Mouse (Mus musculus) hindbrain, embryonic 16.5 days (tissue): ENCODE data around the gene Rusc1. TPM values are rescaled to one million over a fixed set of nuclear protein-coding genes. Genes with fewer than 3 reads are reported as not detected.

ENCODE experiments used
- ATAC-seq: fragments of 200-750 bp; cut with Nextera tagmentation; 2 replicates; pipeline ENCODE4 v1.8.0; 2017; ENCODE audit warnings: moderate TSS enrichment, moderate library complexity
- H3K27ac ChIP-seq: fragments of 300-500 bp; sonication (generic); 2 replicates; pipeline ENCODE4 v1.5.1; 2014; ENCODE audit warnings: low read depth, mild to moderate bottlenecking, control low read depth, low read length, moderate library complexity
- H3K27me3 ChIP-seq: fragments of 300-500 bp; sonication (generic); replicated peaks from 2 replicates; pipeline ENCODE4 v1.6.1; 2014; ENCODE audit warnings: low read length; ENCODE audit not compliant: control insufficient read depth, insufficient read depth
- H3K36me3 ChIP-seq: fragments of 300-500 bp; sonication (generic); 2 replicates; pipeline ENCODE4 v1.6.1; 2014; ENCODE audit warnings: mild to moderate bottlenecking, low read length, moderate library complexity, mixed read lengths; ENCODE audit not compliant: control insufficient read depth, insufficient read depth
- H3K4me1 ChIP-seq: fragments of 300-500 bp; sonication (generic); 2 replicates; pipeline ENCODE4 v1.6.1; 2014; ENCODE audit warnings: low read depth, low read length; ENCODE audit not compliant: control insufficient read depth, insufficient read depth
- H3K4me2 ChIP-seq: fragments of 300-500 bp; sonication (generic); 2 replicates; pipeline ENCODE4 v1.6.1; 2014; ENCODE audit warnings: mild to moderate bottlenecking, low read length, control low read depth, moderate library complexity
- H3K4me3 ChIP-seq: fragments of 300-500 bp; sonication (generic); 2 replicates; pipeline ENCODE4 v1.5.1; 2014; ENCODE audit warnings: mild to moderate bottlenecking, low read length, control low read depth, moderate library complexity
- H3K9ac ChIP-seq: fragments of 300-500 bp; sonication (generic); 2 replicates; pipeline ENCODE4 v1.6.1; 2014; ENCODE audit warnings: low read depth, mild to moderate bottlenecking, control low read depth, low read length, moderate library complexity
- H3K9me3 ChIP-seq: fragments of 300-500 bp; sonication (generic); 2 replicates; pipeline ENCODE4 v1.6.1; 2014; ENCODE audit warnings: mild to moderate bottlenecking, low read length, moderate library complexity; ENCODE audit not compliant: control insufficient read depth
- WGBS: fragments of 180-500 bp; shearing (Covaris S2); extraction: QIAGEN DNeasy Blood & Tissue Kit; methylation state at CpG from one replicate; pipeline ENCODE4 v1.1.7; 2014; 5-methylcytosine and 5-hydroxymethylcytosine counted together
- polyA plus RNA-seq: library from polyadenylated mRNA; unstranded; fragments of >200 nt; fragmentation: Nextera tagmentation; extraction: Ambion mirVana; gene quantifications from 2 replicates; pipeline ENCODE4 v1.2.1, GENCODE M21; 2015

Gene Rusc1
- polyA plus RNA-seq, 1 experiment from 2014 or later = 101 TPM

DNA sequence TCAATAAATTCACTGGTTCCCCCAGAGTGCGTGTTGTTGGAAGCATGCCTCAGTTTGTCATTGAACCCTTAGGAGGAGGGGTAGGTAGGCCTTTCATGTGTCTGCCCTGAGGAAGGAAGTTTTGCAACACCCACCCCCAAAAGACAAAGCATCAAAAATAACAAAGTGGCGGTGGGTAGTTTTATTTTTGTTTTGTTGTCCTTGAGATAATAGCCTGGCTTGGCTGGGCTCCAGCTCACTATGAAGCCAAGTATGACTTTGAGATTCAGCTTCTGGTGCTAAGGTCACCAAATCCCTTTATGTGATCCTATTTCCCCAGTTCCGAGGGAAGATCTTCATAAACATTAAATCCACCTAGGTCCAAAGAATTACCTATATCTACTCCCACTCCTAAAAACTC, 31.1 kb upstream of the Rusc1 start:
- Histone ChIP-seq H3K9ac (no peak overlapping the region), H3K4me3 (no peak overlapping the region), H3K36me3 (no peaks in the 10 kb centered on the region), H3K9me3 (no peaks in the 10 kb centered on the region), H3K4me1 (no peaks in the 10 kb centered on the region), H3K27me3 (no peaks in the 10 kb centered on the region), H3K27ac (no peak overlapping the region), H3K4me2 (no peak overlapping the region)
- no peak for ATAC-seq
- 73% methylated on average over 3 of the region's 3 CpGs for WGBS

DNA sequence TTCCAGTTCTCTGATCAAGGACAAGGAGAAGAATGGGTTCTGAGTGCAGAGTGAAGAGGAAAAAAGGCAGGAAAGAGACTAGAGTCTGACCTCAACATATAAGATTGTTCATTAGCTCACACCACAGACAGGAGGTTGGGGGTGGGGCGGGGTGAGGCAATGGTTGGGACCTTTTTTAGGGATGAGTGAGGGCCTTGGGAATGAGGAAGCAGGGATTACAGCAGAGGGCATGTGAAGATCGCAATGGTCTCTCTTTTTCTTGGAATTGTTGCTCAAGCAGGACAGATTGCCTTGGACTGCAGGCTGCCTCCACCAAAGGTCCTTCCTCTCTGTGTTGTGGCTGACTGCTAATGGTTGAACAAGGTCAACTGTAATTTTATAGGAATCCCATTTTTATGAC, 30.2 kb upstream of the Rusc1 start:
- no peaks in the 10 kb centered on the region for H3K36me3 ChIP-seq
- no peaks in the 10 kb centered on the region for H3K9me3 ChIP-seq
- no peak overlapping the region for H3K4me2 ChIP-seq
- no peak overlapping the region for H3K27ac ChIP-seq
- no peak overlapping the region for H3K4me3 ChIP-seq
- no peak for ATAC-seq
- no peak overlapping the region for H3K9ac ChIP-seq
- H3K4me1 ChIP-seq = no peaks in the 10 kb centered on the region
- no peaks in the 10 kb centered on the region for H3K27me3 ChIP-seq
- WGBS = 85% methylated on average over 2 of the region's 2 CpGs

DNA sequence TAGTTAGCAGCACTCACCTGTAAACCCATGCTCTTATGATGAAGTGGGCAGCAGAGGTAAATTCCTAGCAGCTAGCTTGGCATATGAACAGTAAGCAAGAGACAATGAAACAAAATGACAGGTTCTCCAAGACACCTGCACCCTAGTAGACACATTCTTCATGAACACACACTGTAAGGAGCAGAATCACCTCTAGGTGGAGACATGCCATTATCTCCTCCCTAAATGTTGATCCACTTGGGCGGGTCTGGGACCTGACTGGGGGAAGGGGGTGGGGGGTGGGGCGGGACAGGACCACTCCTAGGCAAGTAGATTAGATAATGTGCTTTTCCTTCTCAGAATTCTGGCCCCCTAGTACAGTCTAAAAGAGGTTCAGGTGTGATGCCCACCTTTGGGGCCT, 22.4 kb upstream of the Rusc1 start:
- WGBS = 13% methylated on average over 2 of the region's 2 CpGs
- no peaks in the 10 kb centered on the region for H3K27me3 ChIP-seq
- ATAC-seq = no peak
- no peaks in the 10 kb centered on the region for H3K36me3 ChIP-seq
- H3K9ac ChIP-seq = no peak overlapping the region
- H3K9me3 ChIP-seq = no peaks in the 10 kb centered on the region
- no peak overlapping the region for H3K27ac ChIP-seq
- no peak overlapping the region for H3K4me3 ChIP-seq
- H3K4me2 ChIP-seq = no peak overlapping the region
- H3K4me1 ChIP-seq = no peaks in the 10 kb centered on the region

DNA sequence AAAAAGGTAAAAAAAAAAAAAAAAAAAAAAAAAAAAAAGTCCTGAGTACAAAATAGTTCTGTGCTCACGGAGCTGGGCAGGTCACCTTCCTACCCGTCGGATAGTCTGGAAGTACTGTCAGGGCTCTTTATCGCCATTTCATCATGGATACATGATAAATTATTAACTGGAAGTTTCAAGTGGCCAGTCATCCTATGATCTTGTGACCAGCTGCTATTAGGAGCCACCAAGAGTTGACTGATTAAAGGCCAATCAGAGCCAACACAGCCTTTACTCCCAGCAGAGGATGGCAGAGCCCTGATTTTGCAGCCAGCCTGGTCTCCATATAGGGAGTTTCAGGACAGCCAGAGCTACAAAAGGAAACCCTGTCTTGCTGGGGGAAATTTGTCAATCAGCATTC, 19.9 kb upstream of the Rusc1 start:
- H3K27ac ChIP-seq = no peak overlapping the region
- WGBS = 84% methylated on average over 4 of the region's 4 CpGs
- no peak overlapping the region for H3K4me2 ChIP-seq
- no peaks in the 10 kb centered on the region for H3K27me3 ChIP-seq
- no peak for ATAC-seq
- H3K4me1 ChIP-seq = no peaks in the 10 kb centered on the region
- H3K9ac ChIP-seq = no peak overlapping the region
- H3K4me3 ChIP-seq = no peak overlapping the region
- H3K9me3 ChIP-seq = no peaks in the 10 kb centered on the region
- H3K36me3 ChIP-seq = no peaks in the 10 kb centered on the region

DNA sequence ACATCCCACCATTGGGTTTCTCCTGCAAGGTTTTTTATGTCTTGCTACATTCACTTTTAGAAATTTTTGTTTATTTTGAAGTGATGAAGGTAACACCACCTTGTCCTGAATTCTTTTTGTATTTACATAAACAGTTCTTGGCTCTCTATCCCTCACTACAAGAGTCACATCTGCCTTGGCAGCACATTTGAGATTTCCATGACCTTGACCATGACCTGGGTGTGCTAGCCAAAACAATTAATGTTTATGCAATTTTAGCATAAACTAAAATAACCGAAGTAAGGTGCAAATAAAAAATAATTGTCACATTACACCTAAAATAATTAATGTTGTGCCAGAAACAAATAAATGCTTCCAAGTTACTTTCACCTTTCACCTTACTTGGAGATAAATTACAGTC, 15.0 kb upstream of the Rusc1 start:
- no peaks in the 10 kb centered on the region for H3K27me3 ChIP-seq
- 73% methylated on average over 1 of the region's 1 CpGs for WGBS
- H3K36me3 ChIP-seq = no peaks in the 10 kb centered on the region
- H3K4me2 ChIP-seq = no peak overlapping the region
- ATAC-seq = no peak
- H3K9ac ChIP-seq = no peak overlapping the region
- no peak overlapping the region for H3K4me3 ChIP-seq
- no peaks in the 10 kb centered on the region for H3K9me3 ChIP-seq
- no peak overlapping the region for H3K27ac ChIP-seq
- H3K4me1 ChIP-seq = no peaks in the 10 kb centered on the region

DNA sequence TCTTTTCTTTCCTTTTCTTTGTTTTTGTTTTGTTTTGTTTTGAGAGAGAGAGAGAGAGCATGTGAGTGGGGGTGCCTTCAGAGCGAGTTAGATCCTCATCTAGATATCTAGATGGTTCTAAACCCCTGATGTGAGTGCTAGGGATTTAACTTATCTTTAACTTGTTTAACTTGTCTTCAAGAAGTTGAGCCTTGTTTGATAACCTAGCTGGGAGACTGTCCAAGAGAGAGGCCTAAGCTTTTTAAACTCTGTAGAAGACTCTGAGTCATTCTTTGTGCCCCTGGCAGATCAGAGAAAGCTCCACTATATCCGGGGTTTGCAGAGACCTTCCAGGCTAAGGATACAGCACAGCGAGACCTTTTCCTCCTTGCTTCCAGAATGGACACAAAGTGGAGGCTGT, 14.4 kb upstream of the Rusc1 start:
- no peak overlapping the region for H3K9ac ChIP-seq
- no peaks in the 10 kb centered on the region for H3K27me3 ChIP-seq
- 72% methylated on average over 3 of the region's 3 CpGs for WGBS
- H3K4me3 ChIP-seq = no peak overlapping the region
- H3K27ac ChIP-seq = no peak overlapping the region
- H3K4me2 ChIP-seq = no peak overlapping the region
- H3K4me1 ChIP-seq = peaks cover 2% of the 10 kb centered on the region
- no peaks in the 10 kb centered on the region for H3K36me3 ChIP-seq
- no peaks in the 10 kb centered on the region for H3K9me3 ChIP-seq
- no peak for ATAC-seq

DNA sequence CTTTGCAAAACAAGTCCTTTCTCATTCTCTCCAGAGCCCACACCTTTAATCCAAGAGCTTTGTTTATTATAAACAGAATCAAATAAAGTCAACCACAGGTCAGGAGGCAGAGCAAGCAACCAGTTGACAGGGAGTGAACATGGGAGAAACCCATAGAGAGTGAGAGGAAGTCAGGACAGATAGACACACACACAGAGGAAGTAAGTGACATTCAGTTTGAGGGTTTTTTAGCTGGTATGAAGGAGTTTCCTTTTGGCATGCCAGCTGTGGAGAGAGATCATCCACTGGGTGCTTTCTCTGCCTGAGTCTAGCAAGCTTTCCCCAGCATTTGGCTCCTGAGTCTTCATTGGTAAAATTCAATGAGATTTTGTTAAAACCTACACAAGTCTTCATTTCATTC, 13.8 kb upstream of the Rusc1 start:
- H3K4me2 ChIP-seq = no peak overlapping the region
- H3K9ac ChIP-seq = no peak overlapping the region
- no peaks in the 10 kb centered on the region for H3K9me3 ChIP-seq
- peaks cover 6% of the 10 kb centered on the region for H3K4me1 ChIP-seq
- H3K36me3 ChIP-seq = no peaks in the 10 kb centered on the region
- H3K27me3 ChIP-seq = no peaks in the 10 kb centered on the region
- no peak for ATAC-seq
- H3K4me3 ChIP-seq = no peak overlapping the region
- no peak overlapping the region for H3K27ac ChIP-seq

DNA sequence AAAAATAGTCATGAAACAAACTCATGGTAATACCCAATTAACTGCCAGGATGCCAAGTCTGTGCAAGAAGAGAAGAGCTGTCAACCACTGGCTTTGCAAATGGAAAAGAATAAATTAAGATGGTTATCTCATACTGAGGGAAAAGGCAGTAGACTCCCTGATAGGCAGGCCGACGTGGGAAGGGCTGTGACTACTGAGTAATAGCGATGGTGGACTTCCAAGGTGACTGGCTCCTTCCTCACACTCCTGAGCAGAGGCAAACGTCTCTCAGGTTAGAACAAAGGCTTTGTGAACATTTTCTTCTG, 10.1 kb upstream of the Rusc1 start:
- Histone ChIP-seq H3K9ac (no peak overlapping the region), H3K36me3 (peaks cover 6% of the 10 kb centered on the region), H3K4me1 (peaks cover 27% of the 10 kb centered on the region), H3K4me2 (no peak overlapping the region), H3K9me3 (no peaks in the 10 kb centered on the region), H3K4me3 (no peak overlapping the region), H3K27me3 (no peaks in the 10 kb centered on the region), H3K27ac (no peak overlapping the region; the same call in 1 of the 2 replicates)
- ATAC-seq = no peak
- WGBS = 82% methylated on average over 4 of the region's 4 CpGs

DNA sequence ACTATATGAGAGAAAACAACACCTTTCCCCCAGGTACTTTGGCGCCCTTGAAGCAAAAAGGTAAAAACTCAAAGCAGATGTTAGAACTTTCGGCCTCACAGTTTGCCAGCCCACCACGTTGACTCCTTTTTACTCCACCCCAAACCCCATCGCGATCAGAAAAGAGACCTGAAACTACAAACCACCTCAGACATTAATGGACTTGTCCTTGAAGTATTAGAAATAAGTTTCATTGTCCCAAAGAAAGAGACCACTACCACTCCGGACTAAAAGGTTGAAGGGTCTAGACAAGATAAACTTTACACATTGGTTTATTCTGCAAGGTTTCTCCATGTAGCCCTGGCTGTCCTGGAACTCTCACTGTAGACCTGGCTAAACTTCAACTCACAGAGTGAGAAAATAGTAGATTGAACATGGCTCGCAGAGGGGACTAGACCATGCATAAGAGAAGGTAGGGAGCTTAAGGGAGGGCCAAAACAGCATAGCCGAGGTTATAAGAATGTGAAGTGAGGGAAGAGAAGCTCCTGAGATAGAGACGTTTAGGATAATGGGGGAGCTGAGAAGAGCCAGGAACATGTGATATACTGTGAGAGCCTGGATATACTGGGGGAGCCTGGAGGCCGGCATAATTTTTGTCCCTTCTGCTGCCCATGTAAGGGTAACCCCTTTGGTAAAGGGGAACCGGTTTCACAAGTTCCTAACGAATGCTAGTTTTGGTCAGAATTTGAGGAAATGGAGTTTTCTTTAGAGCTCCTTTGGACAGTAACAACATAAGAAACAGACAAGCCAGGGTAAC, 9.6 kb upstream of the Rusc1 start:
- Histone ChIP-seq H3K4me2 (peak overlapping the region; percentile 73), H3K9me3 (no peaks in the 10 kb centered on the region), H3K36me3 (peaks cover 9% of the 10 kb centered on the region), H3K9ac (no peak overlapping the region), H3K4me1 (peaks cover 27% of the 10 kb centered on the region), H3K27ac (peak overlapping the region; percentile 86), H3K4me3 (peak overlapping the region; percentile 62), H3K27me3 (no peaks in the 10 kb centered on the region)
- no peak for ATAC-seq
- WGBS = 70% methylated on average over 12 of the region's 12 CpGs
